Mouse (Mus musculus) intestine, embryonic 15.5 days (tissue): Measurements from ENCODE around the gene 4930447C04Rik. TPM values are rescaled to one million over a fixed set of nuclear protein-coding genes. Genes with fewer than 3 reads are reported as not detected.

Experiments used
- ATAC-seq: fragments of 200-750 bp; cut with Nextera tagmentation; 2 replicates; pipeline ENCODE4 v1.8.0; 2017; ENCODE audit warnings: moderate TSS enrichment, moderate library complexity
- H3K27ac ChIP-seq: fragments of 300-500 bp; sonication (generic); 2 replicates; pipeline ENCODE4 v1.5.1; 2015; ENCODE audit warnings: mild to moderate bottlenecking, inconsistent platforms
- H3K27me3 ChIP-seq: fragments of 300-500 bp; sonication (generic); replicated peaks from 2 replicates; pipeline ENCODE4 v1.6.1; 2015; ENCODE audit warnings: inconsistent platforms
- H3K36me3 ChIP-seq: fragments of 300-500 bp; sonication (generic); 2 replicates; pipeline ENCODE4 v1.6.1; 2015; ENCODE audit warnings: inconsistent platforms
- H3K4me1 ChIP-seq: fragments of 300-500 bp; sonication (generic); replicated peaks from 2 replicates; pipeline ENCODE4 v1.6.1; 2015; ENCODE audit warnings: inconsistent platforms
- H3K4me2 ChIP-seq: fragments of 300-500 bp; sonication (generic); replicated peaks from 2 replicates; pipeline ENCODE4 v1.6.1; 2015; ENCODE audit warnings: mild to moderate bottlenecking, inconsistent platforms
- H3K4me3 ChIP-seq: fragments of 300-500 bp; sonication (generic); replicated peaks from 2 replicates; pipeline ENCODE4 v1.5.1; 2015; ENCODE audit warnings: inconsistent platforms
- H3K9ac ChIP-seq: fragments of 300-500 bp; sonication (generic); 2 replicates; pipeline ENCODE4 v1.6.1; 2015; ENCODE audit warnings: inconsistent platforms
- H3K9me3 ChIP-seq: fragments of 300-500 bp; sonication (generic); 2 replicates; pipeline ENCODE4 v1.6.1; 2016; ENCODE audit warnings: inconsistent platforms
- WGBS: fragments of 180-500 bp; shearing (Covaris S2); methylation state at CpG from one replicate; pipeline ENCODE4 v1.1.7; 2015; 5-methylcytosine and 5-hydroxymethylcytosine counted together
- polyA plus RNA-seq: library from polyadenylated mRNA; unstranded; fragments of >200 nt; fragmentation: Nextera tagmentation; extraction: Ambion mirVana; gene quantifications from 2 replicates; pipeline ENCODE4 v1.2.1, GENCODE M21; 2015

Gene 4930447C04Rik
- polyA plus RNA-seq, 1 experiment from 2014 or later: 1.7 TPM

DNA sequence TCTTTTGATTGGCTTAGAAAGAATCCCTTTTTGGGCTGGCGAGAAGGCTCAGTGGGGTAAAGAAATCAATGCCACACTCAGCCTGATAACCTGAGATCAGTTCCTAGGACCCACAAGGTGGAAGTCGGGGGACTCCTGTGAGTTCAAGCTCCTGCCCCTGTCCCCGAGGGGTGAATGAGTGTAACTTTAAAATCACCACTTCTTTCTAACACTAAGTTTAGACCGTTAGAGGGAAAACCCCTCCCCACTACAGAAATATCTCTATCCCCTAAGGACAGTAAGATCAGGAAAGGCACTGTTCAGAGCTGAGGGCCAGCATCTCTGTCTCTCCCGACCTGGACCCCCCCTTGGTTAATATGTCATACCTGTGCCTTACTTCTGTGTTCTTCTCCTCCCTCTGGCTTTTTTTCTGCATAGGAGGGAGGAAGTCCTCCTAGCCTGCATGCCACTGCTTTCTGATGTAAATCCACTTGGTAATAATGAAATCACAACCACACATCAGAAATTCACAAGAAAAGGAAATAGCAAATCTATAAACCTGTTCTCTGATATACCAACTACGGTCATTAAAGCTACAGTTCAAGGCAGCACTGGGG is 17.4 kb upstream of the 4930447C04Rik start:
- no peak overlapping the region for H3K4me2 ChIP-seq
- no peaks in the 10 kb centered on the region for H3K36me3 ChIP-seq
- H3K9ac ChIP-seq: no peak overlapping the region
- no peaks in the 10 kb centered on the region for H3K4me1 ChIP-seq
- ATAC-seq: no peak
- WGBS: 72% methylated on average over 6 of the region's 6 CpGs
- 0 out of 2 replicates have a peak, but pooled peaks cover 3% of the 10 kb centered on the region for H3K27me3 ChIP-seq
- H3K4me3 ChIP-seq: no peak overlapping the region
- H3K27ac ChIP-seq: no peak overlapping the region
- H3K9me3 ChIP-seq: no peaks in the 10 kb centered on the region

DNA sequence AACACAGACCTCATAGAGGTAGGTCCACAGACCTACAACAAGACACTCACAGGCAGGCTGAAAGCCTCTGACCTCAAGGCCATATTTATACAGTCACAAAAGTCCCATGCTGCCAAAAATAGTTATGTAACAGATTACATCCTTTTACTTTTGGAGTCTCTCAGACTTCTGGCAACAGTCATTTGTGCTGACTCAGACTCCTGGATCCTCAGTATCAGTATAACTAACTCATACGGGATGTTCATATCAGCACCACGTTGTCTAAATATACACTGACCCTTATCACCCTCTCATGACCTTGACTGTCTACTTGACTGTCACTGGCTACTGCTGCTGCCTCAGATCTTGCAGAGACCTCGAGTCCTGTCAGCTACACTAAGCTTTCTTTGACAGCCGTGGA is 14.3 kb upstream of the 4930447C04Rik start:
- WGBS: 33% methylated on average over 4 of the region's 4 CpGs
- Histone ChIP-seq H3K27me3 (peaks cover 10% of the 10 kb centered on the region; the same call in 1 of the 2 replicates), H3K27ac (no peak overlapping the region), H3K9me3 (no peaks in the 10 kb centered on the region), H3K9ac (no peak overlapping the region), H3K36me3 (no peaks in the 10 kb centered on the region), H3K4me1 (no peaks in the 10 kb centered on the region), H3K4me2 (no peak overlapping the region), H3K4me3 (no peak overlapping the region)
- ATAC-seq: no peak

DNA sequence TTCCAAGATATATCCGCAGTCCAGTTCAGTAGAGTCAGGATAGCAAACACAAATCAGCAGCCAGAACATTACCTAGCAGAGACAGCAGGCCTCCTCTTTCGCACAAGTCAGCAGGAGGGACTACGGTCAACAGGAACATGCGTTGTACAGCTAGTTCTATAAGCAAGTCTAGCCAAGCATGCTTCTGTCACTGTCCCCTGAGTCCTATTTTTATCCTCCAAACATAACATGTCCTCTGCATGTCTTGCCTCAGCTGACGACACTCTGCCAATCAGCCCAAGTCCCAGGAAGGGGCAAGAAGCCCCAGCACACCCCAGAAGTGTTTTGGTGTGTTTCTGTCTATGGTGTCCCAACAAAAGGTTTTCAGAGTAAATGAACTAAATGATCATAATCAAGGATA is 13.3 kb upstream of the 4930447C04Rik start:
- no peaks in the 10 kb centered on the region for H3K9me3 ChIP-seq
- H3K9ac ChIP-seq: no peak overlapping the region
- H3K27me3 ChIP-seq: peaks cover 17% of the 10 kb centered on the region; the same call in 1 of the 2 replicates
- H3K36me3 ChIP-seq: no peaks in the 10 kb centered on the region
- no peak overlapping the region for H3K4me3 ChIP-seq
- WGBS: 78% methylated on average over 5 of the region's 5 CpGs
- ATAC-seq: no peak
- H3K4me2 ChIP-seq: no peak overlapping the region
- no peaks in the 10 kb centered on the region for H3K4me1 ChIP-seq
- H3K27ac ChIP-seq: no peak overlapping the region

DNA sequence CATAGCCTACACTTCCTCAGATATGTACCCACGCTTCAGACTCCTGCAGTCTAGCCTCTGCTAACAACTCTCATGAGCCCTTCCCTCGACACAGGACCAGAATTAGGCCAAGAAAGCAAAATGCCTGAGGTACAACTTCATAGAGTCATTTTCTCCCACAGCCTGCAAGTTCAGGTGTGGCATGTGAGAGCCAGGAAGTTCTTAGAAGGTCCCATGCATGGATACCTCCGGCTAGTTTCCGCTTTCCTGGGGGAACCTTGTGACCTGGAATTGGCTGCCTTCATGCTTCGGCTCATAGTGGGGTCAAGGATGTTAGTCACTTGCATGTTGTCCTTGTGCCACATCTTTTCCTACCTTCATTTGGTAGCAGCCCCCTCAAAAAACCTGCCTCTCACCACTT is 12.5 kb upstream of the 4930447C04Rik start:
- ATAC-seq: no peak
- 83% methylated on average over 5 of the region's 5 CpGs for WGBS
- peaks cover 19% of the 10 kb centered on the region; the same call in 1 of the 2 replicates for H3K27me3 ChIP-seq
- H3K36me3 ChIP-seq: no peaks in the 10 kb centered on the region
- H3K4me2 ChIP-seq: no peak overlapping the region
- H3K4me3 ChIP-seq: no peak overlapping the region
- H3K4me1 ChIP-seq: no peaks in the 10 kb centered on the region
- no peaks in the 10 kb centered on the region for H3K9me3 ChIP-seq
- H3K9ac ChIP-seq: no peak overlapping the region
- no peak overlapping the region for H3K27ac ChIP-seq

DNA sequence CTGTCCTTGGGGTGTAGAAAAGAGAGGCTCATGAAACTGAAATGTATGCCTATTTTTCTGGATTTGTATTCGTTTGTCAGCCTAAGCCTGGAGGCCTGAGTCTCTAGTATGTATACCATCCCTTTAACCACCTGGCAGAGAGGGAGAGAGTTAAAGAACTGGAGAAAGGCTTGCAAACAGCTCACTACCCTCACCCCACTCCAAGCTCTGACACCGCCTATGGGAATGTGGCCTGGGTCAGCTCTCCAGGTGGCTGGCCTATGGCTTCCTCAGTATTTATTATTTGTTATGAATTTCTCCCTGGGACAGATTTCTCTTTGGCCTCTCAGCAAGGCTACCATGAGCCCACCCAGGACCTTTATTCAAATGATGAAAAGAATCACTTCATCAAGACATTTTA is 6.8 kb upstream of the 4930447C04Rik start:
- H3K36me3 ChIP-seq: no peaks in the 10 kb centered on the region
- no peak overlapping the region for H3K4me2 ChIP-seq
- no peak overlapping the region for H3K4me3 ChIP-seq
- H3K27me3 ChIP-seq: peaks cover 63% of the 10 kb centered on the region
- H3K4me1 ChIP-seq: peaks cover 10% of the 10 kb centered on the region
- no peaks in the 10 kb centered on the region for H3K9me3 ChIP-seq
- no peak for ATAC-seq
- H3K9ac ChIP-seq: no peak overlapping the region
- H3K27ac ChIP-seq: no peak overlapping the region
- WGBS: 20% methylated on average over 2 of the region's 2 CpGs

DNA sequence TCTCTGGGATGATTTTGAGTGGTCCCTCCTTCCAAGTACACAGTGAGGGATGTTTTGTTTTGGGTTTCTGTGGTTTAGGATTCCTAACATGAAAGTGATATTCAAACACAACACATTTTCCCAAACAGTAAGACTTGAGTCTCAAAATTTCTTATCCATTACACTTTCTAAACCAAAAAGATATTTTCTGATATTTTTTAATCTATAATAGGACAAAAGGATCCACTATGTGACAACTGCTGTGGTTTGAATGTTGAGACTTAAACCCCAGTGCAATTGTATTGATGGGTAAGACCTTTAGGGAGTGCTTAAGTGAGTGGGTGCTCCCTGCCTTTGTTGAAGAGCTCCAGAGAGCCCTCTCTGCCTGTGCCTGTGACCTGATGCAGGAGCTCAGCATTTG is 6.2 kb upstream of the 4930447C04Rik start:
- ATAC-seq: no peak
- Histone ChIP-seq H3K9ac (no peak overlapping the region), H3K4me1 (peaks cover 10% of the 10 kb centered on the region), H3K36me3 (no peaks in the 10 kb centered on the region), H3K9me3 (no peaks in the 10 kb centered on the region), H3K27me3 (peaks cover 66% of the 10 kb centered on the region), H3K27ac (no peak overlapping the region), H3K4me3 (no peak overlapping the region), H3K4me2 (no peak overlapping the region)

DNA sequence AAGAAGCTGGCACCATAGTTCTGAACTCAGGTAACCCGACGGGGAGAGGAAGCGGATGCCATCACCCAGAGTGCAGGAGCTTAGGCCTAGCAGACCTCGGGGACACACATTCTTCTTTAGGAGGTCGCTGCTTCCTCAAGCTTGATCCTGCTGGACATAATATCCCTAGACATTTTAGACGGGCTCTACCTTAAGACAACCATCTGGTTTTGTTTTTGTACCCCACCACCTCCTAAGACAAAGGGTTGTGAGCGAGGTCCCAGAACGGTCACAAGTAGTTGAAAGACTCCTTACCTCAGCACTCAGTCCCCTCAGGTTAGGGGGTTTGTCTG is 5.5 kb upstream of the 4930447C04Rik start:
- no peak overlapping the region for H3K27ac ChIP-seq
- peak overlapping the region; percentile 40 for H3K4me3 ChIP-seq
- no peaks in the 10 kb centered on the region for H3K9me3 ChIP-seq
- ATAC-seq: no peak
- no peaks in the 10 kb centered on the region for H3K36me3 ChIP-seq
- WGBS: 10% methylated on average over 8 of the region's 8 CpGs
- peak overlapping the region; percentile 71 for H3K4me2 ChIP-seq
- no peak overlapping the region for H3K9ac ChIP-seq
- H3K4me1 ChIP-seq: peaks cover 10% of the 10 kb centered on the region
- H3K27me3 ChIP-seq: peaks cover 74% of the 10 kb centered on the region

DNA sequence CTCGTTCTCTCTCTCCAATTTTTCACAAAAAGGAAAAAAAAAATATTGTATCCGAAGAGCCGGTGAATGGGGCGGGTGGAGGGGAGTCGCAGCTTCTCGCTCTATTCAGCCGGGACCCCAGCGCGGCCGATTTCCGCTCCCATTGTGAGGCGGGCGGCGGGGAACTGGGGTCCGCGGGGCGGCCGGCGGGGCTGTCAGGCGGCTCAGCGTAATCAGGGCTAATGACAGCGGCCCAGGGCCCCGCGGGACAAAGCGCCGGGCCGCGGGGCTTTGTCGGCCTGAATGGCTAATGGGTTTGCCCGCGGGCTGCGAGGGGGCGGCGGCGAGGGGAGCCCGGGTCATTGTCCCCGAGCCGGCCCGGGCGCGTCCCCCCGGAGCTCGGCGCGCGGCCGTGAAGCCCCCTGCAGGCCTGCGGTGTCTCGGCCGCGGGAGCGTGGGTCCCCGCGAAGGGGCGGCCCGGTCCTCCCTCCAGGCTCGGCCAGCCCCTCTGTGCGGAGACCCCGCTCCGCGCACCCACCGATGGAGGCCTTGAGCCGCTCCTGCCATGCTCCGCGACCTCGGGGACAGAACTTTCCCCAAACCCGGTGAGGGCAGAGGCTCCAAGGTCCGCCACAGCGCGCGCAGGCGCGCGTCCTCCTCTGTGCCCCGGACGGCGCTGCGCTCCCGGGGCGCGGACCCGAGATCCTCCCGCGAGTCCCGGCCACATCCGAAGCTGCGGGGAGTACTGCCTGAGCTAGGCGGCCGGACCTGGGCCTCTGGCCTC is 4.9 kb upstream of the 4930447C04Rik start:
- H3K4me1 ChIP-seq: peaks cover 10% of the 10 kb centered on the region
- under 1% methylated on average over 88 of the region's 89 CpGs for WGBS
- H3K36me3 ChIP-seq: no peaks in the 10 kb centered on the region
- no peak overlapping the region for H3K27ac ChIP-seq
- no peaks in the 10 kb centered on the region for H3K9me3 ChIP-seq
- no peak overlapping the region for H3K9ac ChIP-seq
- peaks cover 79% of the 10 kb centered on the region for H3K27me3 ChIP-seq
- H3K4me2 ChIP-seq: peak overlapping the region; percentile 71
- peak overlapping the region; percentile 40 for H3K4me3 ChIP-seq
- peak; percentile 28; the same call in 1 of the 2 replicates for ATAC-seq

DNA sequence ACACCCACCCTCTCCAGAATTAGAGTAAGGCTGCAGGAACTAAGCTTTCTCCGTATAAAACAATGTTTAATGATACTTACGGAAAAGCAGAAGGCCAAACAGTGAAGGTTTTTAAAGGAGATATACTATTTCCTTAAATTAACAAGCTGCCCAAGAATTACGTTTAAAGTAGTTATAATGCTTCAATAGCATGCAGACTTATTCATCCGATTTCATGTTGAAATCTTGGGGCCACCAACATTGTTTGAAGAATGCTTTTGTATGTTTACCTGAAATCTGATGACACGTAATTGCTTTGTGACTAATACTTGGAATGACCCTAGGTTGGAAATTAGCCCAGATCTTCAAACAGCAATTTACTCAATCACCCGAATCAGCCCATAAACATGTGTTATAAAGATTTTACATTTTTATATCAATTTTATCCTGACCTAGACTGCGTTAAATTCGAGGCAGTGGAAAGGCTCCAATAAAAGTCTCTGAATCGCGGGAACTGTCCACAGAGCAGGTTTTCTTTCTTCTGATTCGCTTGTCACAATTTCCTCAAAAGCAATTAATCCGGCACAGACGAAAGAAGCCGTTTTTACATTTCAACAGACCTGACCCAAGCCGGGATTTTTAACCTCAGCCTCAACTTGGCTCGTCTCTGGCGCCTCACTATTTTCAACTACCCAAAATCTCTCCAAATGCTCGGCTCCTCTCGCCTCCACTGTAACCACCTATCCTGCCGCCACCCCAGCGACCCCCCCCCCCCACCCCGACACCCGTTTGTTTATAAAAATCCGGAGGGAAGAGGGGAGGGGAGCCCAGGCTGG is 4.0 kb upstream of the 4930447C04Rik start:
- H3K4me3 ChIP-seq: peak overlapping the region; percentile 40; the same call in 1 of the 2 replicates
- no peaks in the 10 kb centered on the region for H3K9me3 ChIP-seq
- no peaks in the 10 kb centered on the region for H3K36me3 ChIP-seq
- no peak overlapping the region for H3K9ac ChIP-seq
- H3K4me1 ChIP-seq: peaks cover 14% of the 10 kb centered on the region
- no peak for ATAC-seq
- WGBS: 2% methylated on average over 24 of the region's 24 CpGs
- H3K27ac ChIP-seq: no peak overlapping the region
- H3K4me2 ChIP-seq: peak overlapping the region; percentile 71
- peaks cover 83% of the 10 kb centered on the region for H3K27me3 ChIP-seq

DNA sequence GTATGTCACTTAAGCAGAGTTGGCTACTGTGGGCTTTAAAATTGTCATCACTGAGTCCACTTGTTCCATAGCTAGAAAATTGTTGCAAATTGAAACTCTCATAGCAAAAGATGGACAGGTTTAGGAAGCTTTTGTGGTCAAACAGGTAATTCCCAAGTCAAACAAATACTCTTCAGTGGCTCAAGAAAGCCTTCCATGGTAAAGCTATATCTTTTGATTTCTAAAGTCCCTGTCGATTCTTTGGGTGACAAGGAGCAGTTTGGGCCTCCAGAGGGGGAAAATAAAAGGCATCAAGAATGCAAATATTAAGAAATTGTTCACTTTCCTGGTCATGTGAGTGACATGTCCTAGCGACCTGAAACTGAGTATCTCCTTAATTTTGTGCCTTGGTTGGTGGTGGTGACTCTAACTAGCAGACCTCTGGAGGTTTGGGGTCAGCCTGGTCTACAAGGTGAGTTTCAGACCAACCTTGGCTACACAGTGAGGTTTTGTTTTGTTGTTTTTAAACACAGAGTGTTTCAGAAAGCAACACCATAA is 3.1 kb upstream of the 4930447C04Rik start:
- Histone ChIP-seq H3K4me3 (no peak overlapping the region), H3K36me3 (no peaks in the 10 kb centered on the region), H3K27ac (no peak overlapping the region), H3K9ac (no peak overlapping the region), H3K4me1 (peaks cover 17% of the 10 kb centered on the region), H3K4me2 (no peak overlapping the region), H3K9me3 (no peaks in the 10 kb centered on the region), H3K27me3 (peaks cover 85% of the 10 kb centered on the region)
- ATAC-seq: no peak
- WGBS: 8% methylated on average over 2 of the region's 2 CpGs

DNA sequence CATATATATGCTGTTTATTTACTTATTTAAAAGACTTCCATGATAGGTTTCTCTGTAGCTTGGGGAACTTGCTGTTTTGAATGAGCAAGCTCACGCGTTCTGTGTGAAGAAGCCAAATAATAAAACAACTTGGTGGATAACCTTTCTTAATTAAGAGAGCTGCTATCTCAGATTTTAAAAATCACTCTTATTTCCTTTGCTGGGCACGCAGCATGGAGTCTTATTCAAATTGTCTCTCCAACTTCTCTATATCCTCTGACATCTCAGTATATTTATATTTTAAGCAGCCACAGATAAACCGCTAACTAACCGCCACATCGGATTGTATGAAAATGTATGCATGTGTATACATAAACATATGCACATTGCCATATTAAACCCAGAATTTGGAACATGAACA is 1.6 kb upstream of the 4930447C04Rik start:
- no peak overlapping the region for H3K9ac ChIP-seq
- no peak overlapping the region for H3K4me3 ChIP-seq
- H3K4me1 ChIP-seq: peaks cover 17% of the 10 kb centered on the region
- no peaks in the 10 kb centered on the region for H3K36me3 ChIP-seq
- H3K27me3 ChIP-seq: peaks cover 91% of the 10 kb centered on the region
- no peak overlapping the region for H3K27ac ChIP-seq
- ATAC-seq: no peak
- 20% methylated on average over 6 of the region's 6 CpGs for WGBS
- H3K9me3 ChIP-seq: no peaks in the 10 kb centered on the region
- H3K4me2 ChIP-seq: no peak overlapping the region

DNA sequence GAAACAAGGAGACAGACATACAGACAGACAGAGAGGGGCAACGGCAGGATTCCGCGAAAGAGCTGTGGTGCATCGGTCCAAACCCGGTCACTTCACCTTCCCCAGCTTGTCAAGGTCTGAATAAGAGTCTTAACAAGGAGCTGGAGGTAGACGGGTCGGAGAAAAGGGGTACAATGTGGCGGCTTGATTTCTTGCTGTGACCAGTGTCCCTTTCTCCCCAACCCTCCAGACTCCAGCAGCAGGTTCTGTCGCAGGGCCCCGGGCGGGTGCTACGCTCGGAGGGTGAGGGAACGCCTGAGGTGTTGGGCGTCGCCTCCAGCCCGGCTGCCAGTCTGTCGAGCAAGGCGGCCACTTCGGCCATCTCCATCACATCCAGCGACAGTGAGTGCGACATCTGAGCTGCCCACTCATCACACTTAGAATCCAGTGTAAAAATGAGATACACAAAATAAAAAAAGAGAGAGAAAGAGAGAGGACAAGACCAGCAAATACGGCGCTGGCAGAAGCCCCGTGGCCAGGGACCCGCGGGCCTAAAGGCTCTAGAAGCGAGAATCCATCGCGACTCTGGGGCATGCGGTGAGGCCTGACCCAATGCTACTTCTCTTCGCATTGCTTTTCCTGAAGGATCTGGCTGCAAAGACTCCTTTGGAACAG is 951 bp upstream of the 4930447C04Rik start:
- H3K9ac ChIP-seq: no peak overlapping the region
- no peak overlapping the region for H3K27ac ChIP-seq
- no peak overlapping the region for H3K4me3 ChIP-seq
- H3K27me3 ChIP-seq: peaks cover 91% of the 10 kb centered on the region
- no peaks in the 10 kb centered on the region for H3K9me3 ChIP-seq
- no peak for ATAC-seq
- H3K4me2 ChIP-seq: no peak overlapping the region
- peaks cover 17% of the 10 kb centered on the region for H3K4me1 ChIP-seq
- no peaks in the 10 kb centered on the region for H3K36me3 ChIP-seq
- WGBS: under 1% methylated on average over 32 of the region's 32 CpGs
